Mouse (Mus musculus): ENCODE measurements around the gene Prc1.

- no peak for TF ChIP-seq CTCF (IDR thresholded peaks at IDR 0.05; ENCODE audit: borderline replicate concordance, control insufficient read depth, extremely low read depth, insufficient read depth, low read length, poor library complexity)
- no peak for TF ChIP-seq POLR2A (IDR thresholded peaks at IDR 0.05; ENCODE audit: control insufficient read depth, extremely low read depth, insufficient read depth, low read length, poor library complexity)
These were observed 24.4 kb downstream of the Prc1 start for GRCm38 (mm10) chr7:80318670-80319069.

Data from thymus, adult 2 months (tissue).